Mouse (Mus musculus) limb, embryonic 15.5 days (tissue): ENCODE results near the gene Fam118a. TPM values are rescaled to one million over a fixed set of nuclear protein-coding genes. Genes with fewer than 3 reads are reported as not detected.
A peak's percentile ranks its signal among the peaks of the same experiment; 100 is the strongest.

ENCODE experiments used
- ATAC-seq: fragments of 200-750 bp; cut with Nextera tagmentation; 2 replicates; pipeline ENCODE4 v1.8.0; 2017; ENCODE audit warnings: low read depth, moderate TSS enrichment; ENCODE audit not compliant: insufficient number of reproducible peaks, low FRiP score, low TSS enrichment
- H3K27ac ChIP-seq: fragments of 300-500 bp; sonication (generic); 2 replicates; pipeline ENCODE4 v1.5.1; 2015; ENCODE audit warnings: moderate library complexity, mild to moderate bottlenecking, inconsistent platforms
- H3K27me3 ChIP-seq: fragments of 300-500 bp; sonication (generic); 2 replicates; pipeline ENCODE4 v1.6.1; 2015; ENCODE audit warnings: inconsistent platforms
- H3K36me3 ChIP-seq: fragments of 300-500 bp; sonication (generic); 2 replicates; pipeline ENCODE4 v1.6.1; 2015; ENCODE audit warnings: inconsistent platforms
- H3K4me1 ChIP-seq: fragments of 300-500 bp; sonication (generic); 2 replicates; pipeline ENCODE4 v1.6.1; 2015; ENCODE audit warnings: inconsistent platforms
- H3K4me2 ChIP-seq: fragments of 300-500 bp; sonication (generic); 2 replicates; pipeline ENCODE4 v1.6.1; 2015; ENCODE audit warnings: mild to moderate bottlenecking, inconsistent platforms
- H3K4me3 ChIP-seq: fragments of 300-500 bp; sonication (generic); 2 replicates; pipeline ENCODE4 v1.5.1; 2015; ENCODE audit warnings: mild to moderate bottlenecking, inconsistent platforms
- H3K9ac ChIP-seq: fragments of 300-500 bp; sonication (generic); 2 replicates; pipeline ENCODE4 v1.6.1; 2015; ENCODE audit warnings: inconsistent platforms
- H3K9me3 ChIP-seq: fragments of 300-500 bp; sonication (generic); 2 replicates; pipeline ENCODE4 v1.6.1; 2016; ENCODE audit warnings: inconsistent platforms
- WGBS: fragments of 180-500 bp; shearing (Covaris S2); methylation state at CpG from one replicate; pipeline ENCODE4 v1.1.7; 2015; 5-methylcytosine and 5-hydroxymethylcytosine counted together
- polyA plus RNA-seq: library from polyadenylated mRNA; unstranded; fragments of >200 nt; fragmentation: Nextera tagmentation; extraction: Ambion mirVana; gene quantifications from 2 replicates; pipeline ENCODE4 v1.2.1, GENCODE M21; 2015

The Fam118a gene
- polyA plus RNA-seq, 1 experiment from 2014 or later = 20.4 TPM

GRCm38 (mm10) chr15:84994498-84994897, 34.2 kb upstream of the Fam118a start:
- WGBS = 20% methylated on average over 6 of the region's 6 CpGs
- Histone ChIP-seq H3K36me3 (no peaks in the 10 kb centered on the region), H3K27ac (no peak overlapping the region), H3K9me3 (no peaks in the 10 kb centered on the region), H3K4me2 (no peak overlapping the region), H3K4me1 (peaks cover 9% of the 10 kb centered on the region; the same call in 1 of the 2 replicates), H3K4me3 (no peak overlapping the region), H3K9ac (no peak overlapping the region), H3K27me3 (0 out of 2 replicates have a peak, but pooled peaks cover 4% of the 10 kb centered on the region)
- ATAC-seq = no peak

- WGBS = 31% methylated on average over 6 of the region's 6 CpGs
- Histone ChIP-seq H3K27ac (no peak overlapping the region), H3K27me3 (0 out of 2 replicates have a peak, but pooled peaks cover 4% of the 10 kb centered on the region), H3K4me2 (no peak overlapping the region), H3K9me3 (no peaks in the 10 kb centered on the region), H3K9ac (no peak overlapping the region), H3K36me3 (no peaks in the 10 kb centered on the region), H3K4me3 (no peak overlapping the region), H3K4me1 (peaks cover 9% of the 10 kb centered on the region; the same call in 1 of the 2 replicates)
- ATAC-seq = no peak
Measured at GRCm38 (mm10) chr15:84995041-84995440, 33.7 kb upstream of the Fam118a start.

- Histone ChIP-seq H3K9ac (no peak overlapping the region), H3K9me3 (no peaks in the 10 kb centered on the region), H3K27me3 (0 out of 2 replicates have a peak, but pooled peaks cover 4% of the 10 kb centered on the region), H3K4me1 (peaks cover 9% of the 10 kb centered on the region; the same call in 1 of the 2 replicates), H3K4me2 (no peak overlapping the region), H3K27ac (no peak overlapping the region), H3K4me3 (no peak overlapping the region), H3K36me3 (no peaks in the 10 kb centered on the region)
- ATAC-seq = no peak
- 23% methylated on average over 1 of the region's 1 CpGs for WGBS
Measured at GRCm38 (mm10) chr15:84995967-84996366, 32.8 kb upstream of the Fam118a start.

GRCm38 (mm10) chr15:84997768-84998454, 30.8 kb upstream of the Fam118a start:
- Histone ChIP-seq H3K4me2 (no peak overlapping the region), H3K36me3 (no peaks in the 10 kb centered on the region), H3K9ac (no peak overlapping the region), H3K4me1 (peaks cover 11% of the 10 kb centered on the region; the same call in 1 of the 2 replicates), H3K9me3 (no peaks in the 10 kb centered on the region), H3K27ac (no peak overlapping the region), H3K4me3 (no peak overlapping the region), H3K27me3 (0 out of 2 replicates have a peak, but pooled peaks cover 4% of the 10 kb centered on the region)
- 59% methylated on average over 14 of the region's 14 CpGs for WGBS
- ATAC-seq = no peak

- Histone ChIP-seq H3K9ac (no peak overlapping the region), H3K27me3 (0 out of 2 replicates have a peak, but pooled peaks cover 4% of the 10 kb centered on the region), H3K9me3 (no peaks in the 10 kb centered on the region), H3K4me2 (no peak overlapping the region), H3K36me3 (no peaks in the 10 kb centered on the region), H3K27ac (no peak overlapping the region), H3K4me1 (peaks cover 5% of the 10 kb centered on the region; the same call in 1 of the 2 replicates), H3K4me3 (no peak overlapping the region)
- ATAC-seq = no peak
- WGBS = 62% methylated on average over 7 of the region's 7 CpGs
Measured at GRCm38 (mm10) chr15:84999911-85000310, 28.8 kb upstream of the Fam118a start.

GRCm38 (mm10) chr15:85000984-85001982, 27.5 kb upstream of the Fam118a start:
- Histone ChIP-seq H3K4me3 (no peak overlapping the region), H3K9ac (no peak overlapping the region), H3K36me3 (no peaks in the 10 kb centered on the region), H3K4me1 (0 out of 2 replicates have a peak, but pooled peaks cover 2% of the 10 kb centered on the region), H3K9me3 (no peaks in the 10 kb centered on the region), H3K27me3 (0 out of 2 replicates have a peak, but pooled peaks cover 4% of the 10 kb centered on the region), H3K4me2 (no peak overlapping the region), H3K27ac (no peak overlapping the region)
- no peak for ATAC-seq
- WGBS = 20% methylated on average over 29 of the region's 29 CpGs

GRCm38 (mm10) chr15:85009666-85010065, 19.1 kb upstream of the Fam118a start:
- WGBS = 79% methylated on average over 8 of the region's 8 CpGs
- Histone ChIP-seq H3K4me3 (no peak overlapping the region), H3K9me3 (no peaks in the 10 kb centered on the region), H3K27ac (no peak overlapping the region), H3K27me3 (no peaks in the 10 kb centered on the region), H3K9ac (no peak overlapping the region), H3K4me1 (peaks cover 11% of the 10 kb centered on the region), H3K4me2 (no peak overlapping the region), H3K36me3 (no peaks in the 10 kb centered on the region)
- ATAC-seq = no peak

GRCm38 (mm10) chr15:85011895-85012661, 16.7 kb upstream of the Fam118a start:
- WGBS = 29% methylated on average over 19 of the region's 19 CpGs
- Histone ChIP-seq H3K4me3 (no peak overlapping the region), H3K4me1 (peaks cover 13% of the 10 kb centered on the region), H3K27me3 (peaks cover 15% of the 10 kb centered on the region), H3K9me3 (no peaks in the 10 kb centered on the region), H3K9ac (no peak overlapping the region), H3K4me2 (no peak overlapping the region), H3K27ac (peak overlapping the region; percentile 61; the same call in 1 of the 2 replicates), H3K36me3 (no peaks in the 10 kb centered on the region)
- ATAC-seq = no peak

GRCm38 (mm10) chr15:85012662-85013054, 16.1 kb upstream of the Fam118a start:
- ATAC-seq = no peak
- Histone ChIP-seq H3K4me2 (no peak overlapping the region), H3K4me1 (peaks cover 14% of the 10 kb centered on the region), H3K27ac (peak overlapping the region; percentile 61; the same call in 1 of the 2 replicates), H3K36me3 (no peaks in the 10 kb centered on the region), H3K9ac (no peak overlapping the region), H3K9me3 (no peaks in the 10 kb centered on the region), H3K27me3 (peaks cover 20% of the 10 kb centered on the region), H3K4me3 (no peak overlapping the region)
- WGBS = 19% methylated on average over 2 of the region's 2 CpGs

GRCm38 (mm10) chr15:85015771-85016170, 13.0 kb upstream of the Fam118a start:
- H3K9ac ChIP-seq = no peak overlapping the region
- peaks cover 14% of the 10 kb centered on the region for H3K4me1 ChIP-seq
- H3K4me3 ChIP-seq = no peak overlapping the region
- 81% methylated on average over 11 of the region's 11 CpGs for WGBS
- no peaks in the 10 kb centered on the region for H3K36me3 ChIP-seq
- H3K4me2 ChIP-seq = no peak overlapping the region
- H3K9me3 ChIP-seq = no peaks in the 10 kb centered on the region
- peaks cover 29% of the 10 kb centered on the region for H3K27me3 ChIP-seq
- no peak for ATAC-seq
- H3K27ac ChIP-seq = no peak overlapping the region

GRCm38 (mm10) chr15:85016951-85017664, 11.6 kb upstream of the Fam118a start, which contains the start of gene Upk3a:
TSS of gene Upk3a (plus strand) at chr15:85017141.
- no peak within 1 kb of the TSS for H3K9ac ChIP-seq
- no peaks in the 10 kb centered on the region for H3K36me3 ChIP-seq
- peaks cover 9% of the 10 kb centered on the region for H3K4me1 ChIP-seq
- H3K4me3 ChIP-seq = no peak within 1 kb of the TSS
- WGBS = 11% methylated on average over 21 of the region's 21 CpGs
- ATAC-seq = no peak
- no peak within 1 kb of the TSS for H3K27ac ChIP-seq
- no peaks in the 10 kb centered on the region for H3K9me3 ChIP-seq
- no peak within 1 kb of the TSS for H3K4me2 ChIP-seq
- H3K27me3 ChIP-seq = peaks cover 29% of the 10 kb centered on the region
